Mouse (Mus musculus) G1E-ER4 (cell line): Measurements from ENCODE around the gene Mpig6b. TPM values are rescaled to one million over a fixed set of nuclear protein-coding genes. Genes with fewer than 3 reads are reported as not detected.

Experiments used
- GATA1 ChIP-seq: IDR thresholded peaks from one replicate; pipeline ENCODE4 v1.8.0; 2012; ENCODE audit warnings: low read length, inconsistent platforms
- polyA plus RNA-seq: library from polyadenylated mRNA; stranded (reverse); fragments of >175 nt; gene quantifications from 2 replicates; pipeline ENCODE4 v1.2.3, GENCODE M21; 2012

The Mpig6b gene
- polyA plus RNA-seq, 1 experiment: not detected

- TF ChIP-seq GATA1: no peak
These were observed 8.1 kb upstream of the Mpig6b start for GRCm38 (mm10) chr17:35074097-35074496.

- no peak for TF ChIP-seq GATA1
These were observed 5.5 kb upstream of the Mpig6b start for GRCm38 (mm10) chr17:35071454-35071853.

GRCm38 (mm10) chr17:35070556-35071229 lies 4.7 kb upstream of the Mpig6b start:
- no peak for TF ChIP-seq GATA1

GRCm38 (mm10) chr17:35068213-35068914 lies 2.4 kb upstream of the Mpig6b start:
- no peak for TF ChIP-seq GATA1

GRCm38 (mm10) chr17:35064951-35065947 lies 735 bp downstream of the Mpig6b start, which contains the start of gene Ly6g6c:
Gene Ly6g6c (plus strand): TSS chr17:35065388.
- no peak for TF ChIP-seq GATA1

- TF ChIP-seq GATA1: no peak
These were observed 1.6 kb downstream of the Mpig6b start for GRCm38 (mm10) chr17:35064378-35064877.

GRCm38 (mm10) chr17:35063466-35063865 lies 2.5 kb downstream of the Mpig6b start:
- TF ChIP-seq GATA1: no peak

GRCm38 (mm10) chr17:35061299-35061698 lies 4.7 kb downstream of the Mpig6b start:
- TF ChIP-seq GATA1: no peak

- TF ChIP-seq GATA1: no peak
These were observed 5.2 kb downstream of the Mpig6b start for GRCm38 (mm10) chr17:35060737-35061297.

GRCm38 (mm10) chr17:35060071-35060470 lies 5.9 kb downstream of the Mpig6b start:
- no peak for TF ChIP-seq GATA1

- TF ChIP-seq GATA1: no peak
These were observed 6.8 kb downstream of the Mpig6b start, which contains the start of gene Ddah2 for GRCm38 (mm10) chr17:35058911-35059892. Gene Ddah2 (plus strand): TSS chr17:35059035.

GRCm38 (mm10) chr17:35058316-35058715 lies 7.7 kb downstream of the Mpig6b start:
- no peak for TF ChIP-seq GATA1

- TF ChIP-seq GATA1: no peak
These were observed 8.9 kb downstream of the Mpig6b start for GRCm38 (mm10) chr17:35057090-35057489.

GRCm38 (mm10) chr17:35055691-35056495 lies 10.1 kb downstream of the Mpig6b start:
- no peak for TF ChIP-seq GATA1
